In the genomic region with DNA sequence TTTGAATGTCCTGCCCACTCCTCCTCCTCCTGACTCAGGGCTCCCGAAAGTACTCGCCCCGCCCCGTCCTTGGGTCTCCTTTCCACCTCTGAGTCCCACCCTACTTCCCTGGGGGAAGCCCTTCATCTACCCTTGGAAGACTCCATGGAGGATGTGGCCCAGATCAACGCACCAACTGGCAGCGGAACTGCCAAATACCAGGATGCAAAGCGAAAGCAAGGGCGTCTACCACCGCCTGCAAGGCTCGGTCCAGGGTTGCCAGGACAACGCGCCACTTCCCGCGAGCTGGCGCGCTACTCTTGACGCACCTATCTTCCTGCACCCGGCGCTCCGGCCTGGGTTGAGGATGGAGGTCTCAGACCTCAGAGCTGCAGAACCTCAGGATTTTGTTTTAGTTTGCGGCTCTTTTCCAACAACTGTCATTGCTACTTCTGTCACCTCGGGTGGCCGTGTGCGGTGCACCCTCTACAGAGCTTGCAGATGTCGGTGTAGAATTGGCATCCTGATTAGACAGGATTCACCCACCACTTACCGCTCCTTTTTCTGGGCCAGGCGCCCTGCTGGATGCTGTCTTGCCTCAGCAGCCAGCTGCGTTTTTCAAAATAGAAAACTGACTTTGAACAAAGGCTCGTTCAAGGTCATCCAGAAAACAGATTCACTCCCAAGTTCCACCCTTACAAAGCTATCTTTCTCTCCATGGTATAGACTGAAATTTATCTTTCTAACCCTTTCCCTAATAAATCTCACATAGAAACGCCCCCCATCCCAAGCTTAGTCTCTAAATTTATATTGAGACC, we compare ENCODE assay signal across 8 mouse cellular contexts. TPM values are rescaled to one million over a fixed set of nuclear protein-coding genes. Genes with fewer than 3 reads are reported as not detected.
A peak's percentile ranks its signal among the peaks of the same experiment; 100 is the strongest.
DNase-seq lines count a peak whose midpoint lies in the region; ATAC-seq and TF ChIP-seq lines count a peak whose summit lies in the region.

A gene (minus strand): TSS at position 747 of the 797 bp plus-strand sequence.

- H3K9me3 ChIP-seq in embryonic facial prominence, embryonic 15.5 days (replicated peaks): no peaks in the 10 kb centered on the region
- no peaks in the 10 kb centered on the region for H3K9me3 ChIP-seq in heart, embryonic 14.5 days (ENCODE audit: control insufficient read depth, low read length)
- H3K9me3 ChIP-seq in liver, embryonic 12.5 days (replicated peaks): no peaks in the 10 kb centered on the region

- no peak for TF ChIP-seq CTCF in bone marrow macrophage, adult 2 months (IDR thresholded peaks at IDR 0.05; ENCODE audit: low read depth, low read length)

- H3ac ChIP-seq in myocyte (ENCODE audit: control insufficient read depth, insufficient read length): no peak within 1 kb of the TSS

- peaks cover 6% of the 10 kb centered on the region for H3K4me1 ChIP-seq in bone marrow macrophage, adult 2 months (ENCODE audit: control insufficient read depth, insufficient read depth, low read length)
- peaks cover 13% of the 10 kb centered on the region for H3K4me1 ChIP-seq in embryonic facial prominence, embryonic 15.5 days
- H3K4me1 ChIP-seq in heart, embryonic 14.5 days (ENCODE audit: control insufficient read depth in 2 of 2, insufficient read depth in 2 of 2, low read length in 2 of 2): peaks cover 8 to 10% of the 10 kb centered on the region in 2 experiments; a peak in 3 of 4 replicates
- peaks cover 7% of the 10 kb centered on the region; the same call in 1 of the 2 replicates for H3K4me1 ChIP-seq in liver, embryonic 12.5 days

- no peaks in the 10 kb centered on the region for H3K36me3 ChIP-seq in embryonic facial prominence, embryonic 15.5 days
- H3K36me3 ChIP-seq in heart, embryonic 14.5 days (ENCODE audit: control insufficient read depth, insufficient read depth, low read length): no peaks in the 10 kb centered on the region
- H3K36me3 ChIP-seq in liver, embryonic 12.5 days: no peaks in the 10 kb centered on the region
- H3K36me3 ChIP-seq in myocyte (ENCODE audit: control insufficient read depth, insufficient read depth): no peaks in the 10 kb centered on the region

- H3K4me2 ChIP-seq in embryonic facial prominence, embryonic 15.5 days (replicated peaks): peak within 1 kb of the TSS; percentile 52
- peak within 1 kb of the TSS; percentile 81 for H3K4me2 ChIP-seq in heart, embryonic 14.5 days (ENCODE audit: low read length)
- peak within 1 kb of the TSS; percentile 67 for H3K4me2 ChIP-seq in liver, embryonic 12.5 days
- H3K4me2 ChIP-seq in myocyte (ENCODE audit: low read depth): peak within 1 kb of the TSS; percentile 72

- peak within 1 kb of the TSS; percentile 57 for H3K4me3 ChIP-seq in bone marrow macrophage, adult 2 months (ENCODE audit: insufficient read depth, low read length)
- H3K4me3 ChIP-seq in embryonic facial prominence, embryonic 15.5 days (replicated peaks): peak within 1 kb of the TSS; percentile 40
- H3K4me3 ChIP-seq in heart, embryonic 14.5 days (ENCODE audit: control insufficient read depth in 1 of 2, insufficient read depth in 1 of 2, low read depth in 1 of 2, low read length in 2 of 2): peak within 1 kb of the TSS; percentile 43 to 55
- H3K4me3 ChIP-seq in liver, embryonic 12.5 days: peak within 1 kb of the TSS; percentile 45
- peak within 1 kb of the TSS; percentile 22 for H3K4me3 ChIP-seq in myocyte

- H3K9ac ChIP-seq in embryonic facial prominence, embryonic 15.5 days: no peak within 1 kb of the TSS
- H3K9ac ChIP-seq in heart, embryonic 14.5 days (ENCODE audit: low read length): peak within 1 kb of the TSS; percentile 38; the same call in 1 of the 2 replicates
- H3K9ac ChIP-seq in liver, embryonic 12.5 days: no peak within 1 kb of the TSS

- peak; percentile 96 for ATAC-seq in CD4-positive, CD25-positive, alpha-beta regulatory T cell, adult 4 months
- peak; percentile 71 for ATAC-seq in embryonic facial prominence, embryonic 15.5 days (ENCODE audit: insufficient number of reproducible peaks, low FRiP score, low TSS enrichment, low read depth)
- ATAC-seq in heart, embryonic 14.5 days (ENCODE audit: insufficient number of reproducible peaks, insufficient read depth, low FRiP score, low read depth): peak; percentile 41; the same call in 1 of the 2 replicates
- peak; percentile 52; the same call in 1 of the 2 replicates for ATAC-seq in liver, embryonic 12.5 days

- no peak for TF ChIP-seq POLR2A in bone marrow macrophage, adult 2 months (IDR thresholded peaks at IDR 0.05; ENCODE audit: borderline replicate concordance, low read depth, low read length)
- TF ChIP-seq POLR2A in myocyte (IDR thresholded peaks at IDR 0.05; ENCODE audit: insufficient read length, low read depth): no peak

- 6% methylated on average over 30 of the region's 30 CpGs for WGBS in embryonic facial prominence, embryonic 15.5 days
- WGBS in heart, embryonic 14.5 days: 4% methylated on average over 30 of the region's 30 CpGs
- WGBS in liver, embryonic 12.5 days (ENCODE audit: insufficient replicate concordance): 6% methylated on average over 30 of the region's 30 CpGs

- H3K27ac ChIP-seq in bone marrow macrophage, adult 2 months (ENCODE audit: insufficient read depth, low read depth, low read length): no peak within 1 kb of the TSS
- H3K27ac ChIP-seq in embryonic facial prominence, embryonic 15.5 days (replicated peaks): no peak within 1 kb of the TSS
- no peak within 1 kb of the TSS for H3K27ac ChIP-seq in heart, embryonic 14.5 days (replicated peaks in 1 of 2; ENCODE audit: control insufficient read depth in 1 of 2, insufficient read depth in 1 of 2, low read depth in 2 of 2, low read length in 2 of 2)
- no peak within 1 kb of the TSS for H3K27ac ChIP-seq in liver, embryonic 12.5 days

- peak; percentile 68 for DNase-seq in kidney, postnatal 10 days
- peak; percentile 87 for DNase-seq in telencephalon, adult 2 months (ENCODE audit: low read depth, low spot score)

- no peaks in the 10 kb centered on the region for H3K79me2 ChIP-seq in myocyte (ENCODE audit: control insufficient read depth, insufficient read depth)

- H3K27me3 ChIP-seq in embryonic facial prominence, embryonic 15.5 days: peaks cover 15% of the 10 kb centered on the region; the same call in 1 of the 2 replicates
- peaks cover 7% of the 10 kb centered on the region; the same call in 1 of the 2 replicates for H3K27me3 ChIP-seq in heart, embryonic 14.5 days (ENCODE audit: control insufficient read depth, insufficient read depth, low read length)
- H3K27me3 ChIP-seq in liver, embryonic 12.5 days (replicated peaks): peaks cover 53% of the 10 kb centered on the region
- H3K27me3 ChIP-seq in myocyte (ENCODE audit: control insufficient read depth, insufficient read depth, insufficient read length): peaks cover 8% of the 10 kb centered on the region

TF ChIP-seq in myocyte, 11 proteins besides CTCF, POLR2A, EP300 and RAD21:
- TF ChIP-seq SRF (IDR thresholded peaks at IDR 0.05; ENCODE audit: control insufficient read depth, insufficient read length, low read depth): no peak
- no peak for TF ChIP-seq MYOD1 (IDR thresholded peaks at IDR 0.05; ENCODE audit: control insufficient read depth in 1 of 3, insufficient read length in 2 of 3, low read depth in 2 of 3)

RNA-seq across cellular contexts. Expression of the gene that starts here (rescaled TPM):
- 1 to 10 TPM; 1.1 TPM for polyA plus RNA-seq in CD4-positive, CD25-positive, alpha-beta regulatory T cell, adult 4 months (2017; shearing (Covaris generic))
- polyA plus RNA-seq in bone marrow macrophage, adult 2 months (2012; ENCODE audit: insufficient read depth, insufficient read length, missing spikeins): not detected in 2 replicates
- polyA plus RNA-seq in embryonic facial prominence, embryonic 15.5 days (2015; fragmentation: Nextera tagmentation; extraction: Ambion mirVana): 0.46 and 0.81 TPM in 2 replicates
- polyA plus RNA-seq in heart, embryonic 14.5 days (2014; fragmentation: Nextera tagmentation; extraction: Ambion mirVana): 1.8 TPM in 2 replicates
- polyA plus RNA-seq in liver, embryonic 12.5 days (2016; fragmentation: Nextera tagmentation; extraction: Ambion mirVana): 0.24 and 0.26 TPM in 2 replicates
- 0.07 TPM for polyA plus RNA-seq in myocyte (2012; fragmentation: generic; extraction: Trizol)

Comparison
In these comparisons a context has a peak if more than half of its experiments do, and no peak if none do; other contexts are left out.
1. Peak in ATAC-seq, H3K4me3 ChIP-seq and H3K4me2 ChIP-seq in embryonic facial prominence, embryonic 15.5 days; RNA of the gene not detected or under 1 TPM.
2. Peak in ATAC-seq, H3K4me3 ChIP-seq and H3K4me2 ChIP-seq in liver, embryonic 12.5 days; RNA of the gene not detected or under 1 TPM.
3. ATAC-seq: peak in every context shown above with its lines; median percentile 96 in CD4-positive, CD25-positive, alpha-beta regulatory T cell, adult 4 months; 71 in embryonic facial prominence, embryonic 15.5 days; 52 in liver, embryonic 12.5 days; 41 in heart, embryonic 14.5 days.